Mouse (Mus musculus) spleen, postnatal 36 days (tissue): ENCODE measurements around the gene Garem2.

Experiments used
- DNase-seq, 2 experiments: peaks; one replicate each; pipeline ENCODE4 v3.0.0; 2022; ENCODE audit warnings: low spot score in 2 of 2, mixed read lengths in 1 of 2

Gene Garem2

GRCm38 (mm10) chr5:30153222-30153621 is 48.3 kb downstream of the Garem2 start:
- no peak for DNase-seq

- no peak for DNase-seq
These were observed 49.1 kb downstream of the Garem2 start for GRCm38 (mm10) chr5:30154013-30154412.

GRCm38 (mm10) chr5:30154474-30155394 is 49.8 kb downstream of the Garem2 start, which contains the start of the genes Hadha and Hadhb:
Gene Hadha, minus strand, starts transcription at chr5:30155162.
Gene Hadhb, plus strand, starts transcription at chr5:30155248.
- DNase-seq, result peak; percentile 91 to 92

GRCm38 (mm10) chr5:30155395-30155792 is 50.4 kb downstream of the Garem2 start:
- DNase-seq, result no peak

GRCm38 (mm10) chr5:30155821-30156629 is 51.1 kb downstream of the Garem2 start:
- peak; percentile 5 to 7 for DNase-seq

- no peak for DNase-seq
These were observed 54.6 kb downstream of the Garem2 start for GRCm38 (mm10) chr5:30159601-30160000.

- DNase-seq, result no peak
These were observed 56.9 kb downstream of the Garem2 start for GRCm38 (mm10) chr5:30161836-30162235.

- DNase-seq, result no peak
These were observed 57.4 kb downstream of the Garem2 start for GRCm38 (mm10) chr5:30162339-30162738.

- no peak for DNase-seq
These were observed 60.4 kb downstream of the Garem2 start for GRCm38 (mm10) chr5:30165234-30165946.
